Mouse (Mus musculus): ENCODE results near the gene Ids. TPM values are rescaled to one million over a fixed set of nuclear protein-coding genes. Genes with fewer than 3 reads are reported as not detected.

The Ids gene
- polyA plus RNA-seq, 1 experiment from 2014 or later = 4.6 TPM

- no peaks in the 10 kb centered on the region for H3K9me3 ChIP-seq
- no peak overlapping the region for H3K9ac ChIP-seq
- H3K27ac ChIP-seq = no peak overlapping the region
- 73% methylated on average over 2 of the region's 2 CpGs for WGBS
- no peaks in the 10 kb centered on the region for H3K36me3 ChIP-seq
- H3K4me3 ChIP-seq = no peak overlapping the region
- no peaks in the 10 kb centered on the region for H3K4me1 ChIP-seq
- H3K4me2 ChIP-seq (replicated peaks) = no peak overlapping the region
- no peaks in the 10 kb centered on the region for H3K27me3 ChIP-seq
- ATAC-seq (ENCODE audit: insufficient number of reproducible peaks, insufficient read depth, low FRiP score, low TSS enrichment) = no peak
Measured at GRCm38 (mm10) chrX:70328530-70329143, 36.2 kb downstream of the Ids start.

- 58% methylated on average over 1 of the region's 1 CpGs for WGBS
- Histone ChIP-seq H3K36me3 (no peaks in the 10 kb centered on the region), H3K4me2 (replicated peaks) (no peak overlapping the region), H3K27me3 (no peaks in the 10 kb centered on the region), H3K9me3 (no peaks in the 10 kb centered on the region), H3K27ac (no peak overlapping the region), H3K4me3 (no peak overlapping the region), H3K9ac (no peak overlapping the region), H3K4me1 (no peaks in the 10 kb centered on the region)
- ATAC-seq (ENCODE audit: insufficient number of reproducible peaks, insufficient read depth, low FRiP score, low TSS enrichment) = no peak
Measured at GRCm38 (mm10) chrX:70327656-70328055, 37.2 kb downstream of the Ids start.

GRCm38 (mm10) chrX:70319254-70319653 lies 45.6 kb downstream of the Ids start:
- Histone ChIP-seq H3K9ac (no peak overlapping the region), H3K27ac (no peak overlapping the region), H3K4me1 (no peaks in the 10 kb centered on the region), H3K36me3 (no peaks in the 10 kb centered on the region), H3K4me2 (replicated peaks) (no peak overlapping the region), H3K27me3 (no peaks in the 10 kb centered on the region), H3K4me3 (no peak overlapping the region), H3K9me3 (no peaks in the 10 kb centered on the region)
- WGBS = 44% methylated on average over 2 of the region's 2 CpGs
- ATAC-seq (ENCODE audit: insufficient number of reproducible peaks, insufficient read depth, low FRiP score, low TSS enrichment) = no peak

- Histone ChIP-seq H3K4me2 (replicated peaks) (no peak overlapping the region), H3K4me3 (no peak overlapping the region), H3K36me3 (no peaks in the 10 kb centered on the region), H3K9me3 (no peaks in the 10 kb centered on the region), H3K27me3 (no peaks in the 10 kb centered on the region), H3K27ac (no peak overlapping the region), H3K9ac (no peak overlapping the region), H3K4me1 (no peaks in the 10 kb centered on the region)
- 80% methylated on average over 3 of the region's 3 CpGs for WGBS
- no peak for ATAC-seq (ENCODE audit: insufficient number of reproducible peaks, insufficient read depth, low FRiP score, low TSS enrichment)
Measured at GRCm38 (mm10) chrX:70314949-70315641, 49.8 kb downstream of the Ids start.

Other genes with a start within 250 kb of the Ids start
- 26.1 and 29.8 TPM in 2 replicates for gene 1110012L19Rik, start 20.8 kb upstream of the Ids start, polyA plus RNA-seq (2016; fragmentation: Nextera tagmentation; extraction: Ambion mirVana)
- 41.1 and 42.1 TPM in 2 replicates for gene Tmem185a, start 112.1 kb upstream of the Ids start, polyA plus RNA-seq (2016; fragmentation: Nextera tagmentation; extraction: Ambion mirVana)